In the genomic region with DNA sequence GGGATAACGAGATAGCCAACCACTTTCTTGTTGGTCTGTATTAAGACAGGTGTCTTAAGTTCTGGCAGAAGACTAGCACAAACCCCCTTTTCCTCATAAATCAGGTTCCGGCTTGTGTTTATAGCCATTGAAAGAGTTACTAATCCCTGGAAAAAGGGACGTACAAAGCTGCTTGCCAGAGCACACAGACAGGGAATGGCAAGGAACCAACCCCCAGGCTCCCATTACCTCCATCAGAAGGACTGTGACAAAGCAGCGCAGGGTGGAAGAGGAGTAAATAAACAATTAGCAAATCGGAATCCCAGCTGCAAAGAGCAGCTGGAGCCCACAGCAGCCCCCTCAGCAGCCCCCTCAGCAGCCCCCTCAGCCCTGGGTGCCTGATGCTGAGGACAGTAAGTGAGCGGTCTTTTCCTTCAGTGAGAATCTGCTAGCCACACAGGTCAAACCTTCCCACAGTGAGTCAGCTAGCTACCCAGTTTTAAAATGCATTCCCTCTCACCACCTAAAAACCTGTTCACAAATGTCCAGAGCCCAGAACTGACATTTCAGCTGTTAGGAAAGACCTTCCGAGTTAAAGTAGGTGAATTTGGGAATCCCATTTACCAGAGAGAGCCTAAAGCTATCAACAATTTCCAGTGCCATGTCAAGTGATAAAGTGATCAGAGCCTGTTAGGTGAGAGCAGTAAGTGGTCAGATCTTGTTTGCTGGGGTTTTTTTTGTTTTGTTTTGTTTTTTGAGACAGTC, we compare ENCODE assay signal across 14 mouse cellular contexts. TPM values are rescaled to one million over a fixed set of nuclear protein-coding genes. Genes with fewer than 3 reads are reported as not detected.
A peak's percentile ranks its signal among the peaks of the same experiment; 100 is the strongest.
DNase-seq lines count a peak whose midpoint lies in the region; ATAC-seq and TF ChIP-seq lines count a peak whose summit lies in the region.
"Had no signal": no experiment of that assay in that cellular context is flagged by ENCODE, and none has a peak within 500 bp of the region (broad histone marks: within the 10 kb centered on the region; RNA-seq: fewer than 3 reads in every experiment).

No protein-coding gene starts in this region.

- ATAC-seq in embryonic facial prominence, embryonic 14.5 days (ENCODE audit: low read depth) = no peak
- ATAC-seq in liver, embryonic 12.5 days = no peak

- 51% methylated on average over 7 of the region's 7 CpGs for WGBS in kidney, adult 2 months
- 30% methylated on average over 7 of the region's 7 CpGs for WGBS in embryonic facial prominence, embryonic 14.5 days
- 52% methylated on average over 7 of the region's 7 CpGs for WGBS in liver, embryonic 12.5 days (ENCODE audit: insufficient replicate concordance)

- DNase-seq in kidney, adult 2 months = peak; percentile 23
- no peak for DNase-seq in kidney, postnatal 25 days
- no peak for DNase-seq in CH12.LX (ENCODE audit: extremely low read depth)
- DNase-seq in embryonic facial prominence, embryonic 14.5 days (ENCODE audit: low spot score) = peak; percentile 41
- DNase-seq in spleen, postnatal 10 days (ENCODE audit: low spot score in 2 of 2) = no peak
- no peak for DNase-seq in gastrocnemius, postnatal 10 days
- no peak for DNase-seq in heart, postnatal 4 days
- DNase-seq: layer of hippocampus, adult 9-11 months; lung, postnatal 36 days; thymus, postnatal 36 days had no signal

- peak overlapping the region; percentile 88 for H3K4me3 ChIP-seq in kidney, adult 2 months (ENCODE audit: insufficient read depth, low read depth, low read length)
- H3K4me3 ChIP-seq in CH12.LX (replicated peaks in 1 of 3; ENCODE audit: low read depth in 2 of 3, low read length in 2 of 3, poor library complexity in 1 of 3) = no peak overlapping the region
- no peak overlapping the region for H3K4me3 ChIP-seq in embryonic facial prominence, embryonic 14.5 days (ENCODE audit: low read depth, low read length)
- H3K4me3 ChIP-seq in liver, embryonic 12.5 days = peak overlapping the region; percentile 66

- H3K9ac ChIP-seq in CH12.LX (ENCODE audit: insufficient read depth, low read depth) = no peak overlapping the region
- H3K9ac ChIP-seq in embryonic facial prominence, embryonic 14.5 days (ENCODE audit: low read depth, low read length) = no peak overlapping the region
- H3K9ac ChIP-seq in liver, embryonic 12.5 days = no peak overlapping the region

- no peaks in the 10 kb centered on the region for H3K27me3 ChIP-seq in kidney, adult 2 months (replicated peaks; ENCODE audit: control insufficient read depth, insufficient read depth, low read length)
- H3K27me3 ChIP-seq in CH12.LX (replicated peaks) = no peaks in the 10 kb centered on the region
- peaks cover 11% of the 10 kb centered on the region; the same call in 1 of the 2 replicates for H3K27me3 ChIP-seq in embryonic facial prominence, embryonic 14.5 days (replicated peaks; ENCODE audit: control insufficient read depth, insufficient read depth, low read length)
- peaks cover 50% of the 10 kb centered on the region for H3K27me3 ChIP-seq in liver, embryonic 12.5 days (replicated peaks)

- no peak for TF ChIP-seq CTCF in kidney, adult 2 months (conservative IDR thresholded peaks at IDR 0.05; ENCODE audit: insufficient read depth, insufficient read length, low read depth, low read length)
- TF ChIP-seq CTCF in CH12.LX (conservative IDR thresholded peaks at IDR 0.05 in 1 of 2, IDR thresholded peaks at IDR 0.05 in 1 of 2; ENCODE audit: low read depth in 2 of 2, low read length in 2 of 2) = no peak

- peak overlapping the region; percentile 52; the same call in 1 of the 2 replicates for H3K27ac ChIP-seq in kidney, adult 2 months (ENCODE audit: insufficient read depth, low read depth, low read length)
- no peak overlapping the region for H3K27ac ChIP-seq in CH12.LX (ENCODE audit: insufficient read depth, low read depth)
- H3K27ac ChIP-seq in embryonic facial prominence, embryonic 14.5 days (replicated peaks; ENCODE audit: low read depth, low read length) = no peak overlapping the region
- H3K27ac ChIP-seq in liver, embryonic 12.5 days = no peak overlapping the region

- no peaks in the 10 kb centered on the region for H3K79me2 ChIP-seq in CH12.LX (replicated peaks; ENCODE audit: control insufficient read depth, extremely low read depth, insufficient read depth, poor library complexity, severe bottlenecking)

- H3K4me1 ChIP-seq in kidney, adult 2 months (ENCODE audit: control insufficient read depth, insufficient read depth, low read length) = peaks cover 23% of the 10 kb centered on the region
- peaks cover 3 to 11% of the 10 kb centered on the region in 2 experiments for H3K4me1 ChIP-seq in CH12.LX (ENCODE audit: control insufficient read depth in 1 of 2, insufficient read depth in 2 of 2)
- peaks cover 8% of the 10 kb centered on the region; the same call in 1 of the 2 replicates for H3K4me1 ChIP-seq in embryonic facial prominence, embryonic 14.5 days (ENCODE audit: control insufficient read depth, insufficient read depth, low read length)
- peaks cover 14% of the 10 kb centered on the region; the same call in 1 of the 2 replicates for H3K4me1 ChIP-seq in liver, embryonic 12.5 days

- in situ Hi-C loops in CH12.LX (cut with MboI; ENCODE audit: low pct_ligation_motif_present, low pct_unique_long_range_greater_than_20kb, low sequenced_read_pairs) = loop anchor here (10.0 kb wide), 1 partner anchor 56 kb away; no protein-coding TSS in a partner anchor

- TF ChIP-seq RAD21 in CH12.LX (IDR thresholded peaks at IDR 0.05; ENCODE audit: low read depth, low read length) = no peak

- peak overlapping the region; percentile 69; the same call in 1 of the 2 replicates for H3K4me2 ChIP-seq in CH12.LX (ENCODE audit: insufficient read depth, low read depth, poor library complexity, severe bottlenecking)
- H3K4me2 ChIP-seq in embryonic facial prominence, embryonic 14.5 days (ENCODE audit: low read depth, low read length) = peak overlapping the region; percentile 20
- peak overlapping the region; percentile 91 for H3K4me2 ChIP-seq in liver, embryonic 12.5 days

- no peak for TF ChIP-seq POLR2A in kidney, adult 2 months (IDR thresholded peaks at IDR 0.05; ENCODE audit: low read depth, low read length)
- TF ChIP-seq POLR2A in CH12.LX (IDR thresholded peaks at IDR 0.05; ENCODE audit: low read depth, low read length) = no peak

- dilution Hi-C loops in CH12.LX (cut with MboI; ENCODE audit: extremely low pct_ligation_motif_present, extremely low pct_unique_long_range_greater_than_20kb, low sequenced_read_pairs) = no loop called here

- no peak for TF ChIP-seq EP300 in CH12.LX (IDR thresholded peaks at IDR 0.05; ENCODE audit: low read length)

- H3K36me3 ChIP-seq in kidney, adult 2 months (ENCODE audit: control insufficient read depth, insufficient read depth, low read length) = no peaks in the 10 kb centered on the region
- no peaks in the 10 kb centered on the region for H3K36me3 ChIP-seq in CH12.LX (replicated peaks in 1 of 2; ENCODE audit: control insufficient read depth in 1 of 2, insufficient read depth in 1 of 2, low read length in 1 of 2)
- H3K36me3 ChIP-seq in embryonic facial prominence, embryonic 14.5 days (ENCODE audit: control insufficient read depth, insufficient read depth, low read length) = no peaks in the 10 kb centered on the region
- H3K36me3 ChIP-seq in liver, embryonic 12.5 days = no peaks in the 10 kb centered on the region

- H3K9me3 ChIP-seq in CH12.LX (replicated peaks; ENCODE audit: low read length) = no peaks in the 10 kb centered on the region
- no peaks in the 10 kb centered on the region for H3K9me3 ChIP-seq in embryonic facial prominence, embryonic 14.5 days (ENCODE audit: control insufficient read depth, low read length)
- no peaks in the 10 kb centered on the region for H3K9me3 ChIP-seq in liver, embryonic 12.5 days (replicated peaks)

TF ChIP-seq in CH12.LX, 34 proteins besides CTCF, POLR2A, EP300 and RAD21 (continues in another document):
- no peak for TF ChIP-seq UBTF (IDR thresholded peaks at IDR 0.05; ENCODE audit: low read depth, low read length)
- TF ChIP-seq CHD1 (IDR thresholded peaks at IDR 0.05; ENCODE audit: low read depth, low read length) = no peak
- no peak for TF ChIP-seq GABPA (IDR thresholded peaks at IDR 0.05; ENCODE audit: insufficient replicate concordance, low read depth, low read length)
- no peak for TF ChIP-seq IRF4 (IDR thresholded peaks at IDR 0.05; ENCODE audit: low read depth, low read length)
- TF ChIP-seq HCFC1 (IDR thresholded peaks at IDR 0.05; ENCODE audit: low read depth, low read length) = no peak
- TF ChIP-seq NELFE (IDR thresholded peaks at IDR 0.05; ENCODE audit: low read depth, low read length) = no peak
- TF ChIP-seq USF2 (conservative IDR thresholded peaks at IDR 0.05; ENCODE audit: low read depth, low read length) = no peak
- TF ChIP-seq RCOR1 (conservative IDR thresholded peaks at IDR 0.05; ENCODE audit: low read depth, low read length) = no peak
- no peak for TF ChIP-seq JUN (IDR thresholded peaks at IDR 0.05; ENCODE audit: insufficient read depth, low read depth, low read length)

RNA-seq across cellular contexts. Expression of gene Depdc7, which starts 1.5 kb away (rescaled TPM):
- 15.7 and 16.0 TPM in 2 replicates for polyA plus RNA-seq in kidney, adult 2 months (2012; rRNA removed)
- total RNA-seq in CH12.LX (2012; rRNA removed) = 4.3 and 5.0 TPM in 2 replicates
- 0.32 and 1.00 TPM in 2 replicates for total RNA-seq in CH12.LX (2014; rRNA removed)
- 0.63 and 0.81 TPM in 2 replicates for polyA plus RNA-seq in CH12.LX (2012; ENCODE audit: insufficient read length, low read depth)
- polyA plus RNA-seq in embryonic facial prominence, embryonic 14.5 days (2014; fragmentation: Nextera tagmentation; extraction: Ambion mirVana) = 6.6 and 8.1 TPM in 2 replicates
- polyA plus RNA-seq in liver, embryonic 12.5 days (2016; fragmentation: Nextera tagmentation; extraction: Ambion mirVana) = 9.3 and 10.7 TPM in 2 replicates
- 1 to 10 TPM; 2.3 to 3.0 TPM for total RNA-seq in gastrocnemius, postnatal 10 days (2021)
- 1 to 10 TPM; 2.7 to 2.8 TPM for total RNA-seq in heart, postnatal 4 days (2021)

RNA-seq across cellular contexts. Expression of gene Pin1rt1, which starts 25.0 kb away (rescaled TPM):
- polyA plus RNA-seq in kidney, adult 2 months (2012; rRNA removed) = not detected in 2 replicates
- not detected in 2 replicates for total RNA-seq in CH12.LX (2012; rRNA removed)
- not detected in 2 replicates for total RNA-seq in CH12.LX (2014; rRNA removed)
- polyA plus RNA-seq in CH12.LX (2012; ENCODE audit: insufficient read length, low read depth) = not detected in 2 replicates
- not detected in 2 replicates for polyA plus RNA-seq in embryonic facial prominence, embryonic 14.5 days (2014; fragmentation: Nextera tagmentation; extraction: Ambion mirVana)
- not detected in 2 replicates for polyA plus RNA-seq in liver, embryonic 12.5 days (2016; fragmentation: Nextera tagmentation; extraction: Ambion mirVana)
- total RNA-seq in gastrocnemius, postnatal 10 days (2021) = not detected
- not detected for total RNA-seq in heart, postnatal 4 days (2021)
- total RNA-seq: gastrocnemius, adult 8-10 months; hematopoietic stem cell, adult 5-6 weeks had no signal
- polyA plus RNA-seq: neural tube, embryonic 11.5 days had no signal

RNA-seq across cellular contexts. Expression of gene Tcp11l1, which starts 29.2 kb away (rescaled TPM):
- 7.0 and 8.6 TPM in 2 replicates for polyA plus RNA-seq in kidney, adult 2 months (2012; rRNA removed)
- total RNA-seq in CH12.LX (2012; rRNA removed) (10.1 and 11.7 TPM in 2 replicates), CH12.LX (2014; rRNA removed) (1.1 and 2.9 TPM in 2 replicates)
- 3.6 and 3.8 TPM in 2 replicates for polyA plus RNA-seq in CH12.LX (2012; ENCODE audit: insufficient read length, low read depth)
- polyA plus RNA-seq in embryonic facial prominence, embryonic 14.5 days (2014; fragmentation: Nextera tagmentation; extraction: Ambion mirVana) = 32.6 and 35.0 TPM in 2 replicates
- 11.0 and 12.2 TPM in 2 replicates for polyA plus RNA-seq in liver, embryonic 12.5 days (2016; fragmentation: Nextera tagmentation; extraction: Ambion mirVana)
- 1 to 10 TPM; 5.7 to 7.2 TPM for total RNA-seq in gastrocnemius, postnatal 10 days (2021)
- 10 to 100 TPM in 1 of 2 experiments, 1 to 10 TPM in 1; 7.3 to 10.3 TPM for total RNA-seq in heart, postnatal 4 days (2021)

Comparison
In these comparisons a context has a peak if more than half of its experiments do, and no peak if none do; other contexts are left out.
1. DNase-seq: peak in kidney, adult 2 months (single experiment) and embryonic facial prominence, embryonic 14.5 days (single experiment); none in kidney, postnatal 25 days (0 of 2), CH12.LX (single experiment), spleen, postnatal 10 days (0 of 2), gastrocnemius, postnatal 10 days (single experiment) and heart, postnatal 4 days (single experiment).
2. H3K4me3 ChIP-seq: peak in kidney, adult 2 months (single experiment) and liver, embryonic 12.5 days (single experiment); none in CH12.LX (0 of 3) and embryonic facial prominence, embryonic 14.5 days (single experiment).
3. H3K4me2 ChIP-seq: peak in every context shown above with its lines; median percentile 91 in liver, embryonic 12.5 days; 69 in CH12.LX; 20 in embryonic facial prominence, embryonic 14.5 days.